Mouse (Mus musculus) neural tube, embryonic 14.5 days (tissue): ENCODE results near the gene Cdsn. TPM values are rescaled to one million over a fixed set of nuclear protein-coding genes. Genes with fewer than 3 reads are reported as not detected.

Source experiments
- ATAC-seq: fragments of 200-750 bp; cut with Nextera tagmentation; 2 replicates; pipeline ENCODE4 v1.8.0; 2017; ENCODE audit warnings: low read depth, mild to moderate bottlenecking, moderate TSS enrichment, moderate library complexity
- H3K27ac ChIP-seq: fragments of 300-500 bp; sonication (generic); 2 replicates; pipeline ENCODE4 v1.5.1; 2014; ENCODE audit warnings: low read depth, mild to moderate bottlenecking, control low read depth, low read length, moderate library complexity, mixed read lengths
- H3K27me3 ChIP-seq: fragments of 300-500 bp; sonication (generic); 2 replicates; pipeline ENCODE4 v1.6.1; 2014; ENCODE audit warnings: low read length; ENCODE audit not compliant: control insufficient read depth, insufficient read depth
- H3K36me3 ChIP-seq: fragments of 300-500 bp; sonication (generic); 2 replicates; pipeline ENCODE4 v1.6.1; 2014; ENCODE audit warnings: low read length, mixed read lengths; ENCODE audit not compliant: control insufficient read depth, insufficient read depth
- H3K4me1 ChIP-seq: fragments of 300-500 bp; sonication (generic); 2 replicates; pipeline ENCODE4 v1.6.1; 2014; ENCODE audit warnings: low read length; ENCODE audit not compliant: control insufficient read depth, insufficient read depth
- H3K4me2 ChIP-seq: fragments of 300-500 bp; sonication (generic); 2 replicates; pipeline ENCODE4 v1.6.1; 2014; ENCODE audit warnings: mild to moderate bottlenecking, low read depth, low read length, control low read depth
- H3K4me3 ChIP-seq: fragments of 300-500 bp; sonication (generic); 2 replicates; pipeline ENCODE4 v1.5.1; 2014; ENCODE audit warnings: low read depth, low read length, control low read depth, mixed read lengths
- H3K9ac ChIP-seq: fragments of 300-500 bp; sonication (generic); replicated peaks from 2 replicates; pipeline ENCODE4 v1.6.1; 2014; ENCODE audit warnings: low read depth, mild to moderate bottlenecking, control low read depth, low read length, mixed read lengths
- H3K9me3 ChIP-seq: fragments of 300-500 bp; sonication (generic); 2 replicates; pipeline ENCODE4 v1.6.1; 2016; ENCODE audit warnings: low read length; ENCODE audit not compliant: control insufficient read depth
- whole genome bisulfite sequencing: fragments of 180-500 bp; shearing (Covaris S2); extraction: QIAGEN DNeasy Blood & Tissue Kit; methylation state at CpG from one replicate; pipeline ENCODE4 v1.1.7; 2014; 5-methylcytosine and 5-hydroxymethylcytosine counted together
- polyA plus RNA-seq: library from polyadenylated mRNA; unstranded; fragments of >200 nt; fragmentation: Nextera tagmentation; extraction: Ambion mirVana; gene quantifications from 2 replicates; pipeline ENCODE4 v1.2.1, GENCODE M21; 2014

Gene Cdsn
- polyA plus RNA-seq, 1 experiment from 2014 or later: 0.21 TPM

- WGBS: 15% methylated on average over 6 of the region's 6 CpGs
- no peaks in the 10 kb centered on the region for H3K9me3 ChIP-seq
- no peak overlapping the region for H3K9ac ChIP-seq
- no peaks in the 10 kb centered on the region for H3K4me1 ChIP-seq
- ATAC-seq: no peak
- H3K4me3 ChIP-seq: no peak overlapping the region
- no peaks in the 10 kb centered on the region for H3K27me3 ChIP-seq
- H3K4me2 ChIP-seq: no peak overlapping the region
- no peaks in the 10 kb centered on the region for H3K36me3 ChIP-seq
- no peak overlapping the region for H3K27ac ChIP-seq
Measured at GRCm38 (mm10) chr17:35578211-35578610, 26.3 kb downstream of the Cdsn start.

GRCm38 (mm10) chr17:35582900-35583299 lies 31.0 kb downstream of the Cdsn start:
- no peak overlapping the region for H3K27ac ChIP-seq
- no peak overlapping the region for H3K9ac ChIP-seq
- no peaks in the 10 kb centered on the region for H3K4me1 ChIP-seq
- 100% methylated on average over 1 of the region's 1 CpGs for WGBS
- H3K4me2 ChIP-seq: no peak overlapping the region
- H3K36me3 ChIP-seq: no peaks in the 10 kb centered on the region
- no peak for ATAC-seq
- H3K9me3 ChIP-seq: no peaks in the 10 kb centered on the region
- no peak overlapping the region for H3K4me3 ChIP-seq
- H3K27me3 ChIP-seq: no peaks in the 10 kb centered on the region

GRCm38 (mm10) chr17:35584330-35584937 lies 32.5 kb downstream of the Cdsn start:
- H3K9ac ChIP-seq: no peak overlapping the region
- peak; percentile 73 for ATAC-seq
- 17% methylated on average over 16 of the region's 16 CpGs for WGBS
- no peaks in the 10 kb centered on the region for H3K4me1 ChIP-seq
- H3K27me3 ChIP-seq: no peaks in the 10 kb centered on the region
- peak overlapping the region; percentile 30; the same call in 1 of the 2 replicates for H3K4me2 ChIP-seq
- no peak overlapping the region for H3K4me3 ChIP-seq
- no peak overlapping the region for H3K27ac ChIP-seq
- H3K9me3 ChIP-seq: no peaks in the 10 kb centered on the region
- no peaks in the 10 kb centered on the region for H3K36me3 ChIP-seq

GRCm38 (mm10) chr17:35587291-35587690 lies 35.4 kb downstream of the Cdsn start:
- Histone ChIP-seq H3K9ac (no peak overlapping the region), H3K4me2 (no peak overlapping the region), H3K36me3 (no peaks in the 10 kb centered on the region), H3K27ac (no peak overlapping the region), H3K4me1 (no peaks in the 10 kb centered on the region), H3K4me3 (no peak overlapping the region), H3K9me3 (no peaks in the 10 kb centered on the region), H3K27me3 (no peaks in the 10 kb centered on the region)
- 78% methylated on average over 1 of the region's 1 CpGs for WGBS
- ATAC-seq: no peak

GRCm38 (mm10) chr17:35588387-35588786 lies 36.5 kb downstream of the Cdsn start:
- Histone ChIP-seq H3K9me3 (no peaks in the 10 kb centered on the region), H3K27me3 (no peaks in the 10 kb centered on the region), H3K4me1 (no peaks in the 10 kb centered on the region), H3K27ac (no peak overlapping the region), H3K36me3 (no peaks in the 10 kb centered on the region), H3K4me2 (no peak overlapping the region), H3K4me3 (no peak overlapping the region), H3K9ac (no peak overlapping the region)
- ATAC-seq: no peak
- whole genome bisulfite sequencing: 38% methylated on average over 4 of the region's 4 CpGs

GRCm38 (mm10) chr17:35590410-35591218 lies 38.7 kb downstream of the Cdsn start:
- peak; percentile 82; the same call in 1 of the 2 replicates for ATAC-seq
- WGBS: 49% methylated on average over 21 of the region's 21 CpGs
- no peak overlapping the region for H3K4me3 ChIP-seq
- H3K4me2 ChIP-seq: no peak overlapping the region
- H3K27ac ChIP-seq: no peak overlapping the region; the same call in 1 of the 2 replicates
- H3K9ac ChIP-seq: no peak overlapping the region
- no peaks in the 10 kb centered on the region for H3K27me3 ChIP-seq
- H3K36me3 ChIP-seq: no peaks in the 10 kb centered on the region
- no peaks in the 10 kb centered on the region for H3K4me1 ChIP-seq
- H3K9me3 ChIP-seq: no peaks in the 10 kb centered on the region

- no peaks in the 10 kb centered on the region for H3K9me3 ChIP-seq
- no peak overlapping the region for H3K4me3 ChIP-seq
- no peak overlapping the region; the same call in 1 of the 2 replicates for H3K27ac ChIP-seq
- H3K9ac ChIP-seq: no peak overlapping the region
- H3K27me3 ChIP-seq: no peaks in the 10 kb centered on the region
- 55% methylated on average over 7 of the region's 7 CpGs for WGBS
- no peaks in the 10 kb centered on the region for H3K4me1 ChIP-seq
- no peaks in the 10 kb centered on the region for H3K36me3 ChIP-seq
- 0 out of 2 replicates have a peak, but pooled peaks have one; percentile 65 for ATAC-seq
- H3K4me2 ChIP-seq: no peak overlapping the region
Measured at GRCm38 (mm10) chr17:35591219-35591578, 39.3 kb downstream of the Cdsn start.

- Histone ChIP-seq H3K4me2 (no peak overlapping the region), H3K27me3 (no peaks in the 10 kb centered on the region), H3K4me3 (no peak overlapping the region), H3K9ac (no peak overlapping the region), H3K4me1 (no peaks in the 10 kb centered on the region), H3K36me3 (no peaks in the 10 kb centered on the region), H3K9me3 (no peaks in the 10 kb centered on the region), H3K27ac (no peak overlapping the region)
- no peak for ATAC-seq
- WGBS: 92% methylated on average over 15 of the region's 15 CpGs
Measured at GRCm38 (mm10) chr17:35591731-35592130, 39.8 kb downstream of the Cdsn start.

- no peak for ATAC-seq
- H3K27ac ChIP-seq: no peak overlapping the region
- H3K4me1 ChIP-seq: no peaks in the 10 kb centered on the region
- H3K9me3 ChIP-seq: no peaks in the 10 kb centered on the region
- no peaks in the 10 kb centered on the region for H3K36me3 ChIP-seq
- H3K4me3 ChIP-seq: no peak overlapping the region
- 91% methylated on average over 9 of the region's 9 CpGs for WGBS
- H3K4me2 ChIP-seq: no peak overlapping the region
- H3K27me3 ChIP-seq: no peaks in the 10 kb centered on the region
- no peak overlapping the region for H3K9ac ChIP-seq
Measured at GRCm38 (mm10) chr17:35592131-35592530, 40.2 kb downstream of the Cdsn start.
